Mouse (Mus musculus) left cerebral cortex, postnatal 10 days (tissue): ENCODE measurements around the gene Prkag1. TPM values are rescaled to one million over a fixed set of nuclear protein-coding genes. Genes with fewer than 3 reads are reported as not detected.

ENCODE experiments used
- DNase-seq, 2 experiments: peaks; one replicate each; pipeline ENCODE4 v3.0.0; 2021 to 2022; ENCODE audit warnings: low spot score in 2 of 2, mixed read lengths in 1 of 2; ENCODE audit errors: extremely low spot score in 1 of 2
- intact Hi-C: fragments of 180-260 bp; cut with DNase I; formaldehyde crosslinking; loops from one replicate; pipeline ENCODE4 v1.15.1; 2025
- total RNA-seq, 2 experiments: library from RNA; stranded (reverse); gene quantifications; 2 replicates each; pipeline ENCODE4 v1.2.3; 2021

Prkag1 gene
- total RNA-seq, 2 experiments from 2014 or later: 41.7 to 44.6 TPM

DNA sequence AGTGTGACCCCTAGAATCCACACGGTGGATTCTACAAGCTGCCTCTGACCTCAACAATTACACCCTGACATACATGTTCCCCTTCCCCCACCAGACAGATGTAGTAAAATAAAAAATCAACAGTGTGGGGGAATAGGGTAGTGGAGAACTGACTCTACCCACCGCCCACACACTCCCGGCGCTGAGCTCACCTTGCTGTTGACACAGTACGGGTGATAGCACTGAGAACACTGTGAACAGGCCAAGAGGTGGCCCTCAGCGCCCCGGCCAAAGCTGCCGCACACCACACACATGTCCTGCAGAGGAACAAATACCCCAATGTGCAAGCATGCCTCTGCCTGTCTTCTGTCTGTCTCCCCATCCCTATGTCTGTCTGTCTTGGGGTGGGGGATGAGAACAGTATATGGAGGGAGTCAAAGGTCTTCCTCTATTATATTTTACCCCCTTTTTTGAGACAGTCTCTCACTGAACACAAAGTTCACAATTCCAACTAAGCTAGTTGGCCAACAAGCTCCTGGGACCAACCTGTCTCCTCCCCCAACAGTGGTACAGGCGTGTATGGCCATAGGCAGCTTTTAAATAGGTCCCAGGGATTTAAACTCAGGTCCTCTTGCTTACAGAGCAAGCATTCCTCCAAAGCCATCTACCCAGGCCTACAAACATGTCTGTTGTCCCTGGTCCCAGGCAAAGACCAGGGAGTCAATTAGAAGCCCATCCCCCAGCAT, 28.2 kb upstream of the Prkag1 start:
- intact Hi-C loops: no loop called here
- DNase-seq: peak in 1 of 2 experiments; percentile 32

DNA sequence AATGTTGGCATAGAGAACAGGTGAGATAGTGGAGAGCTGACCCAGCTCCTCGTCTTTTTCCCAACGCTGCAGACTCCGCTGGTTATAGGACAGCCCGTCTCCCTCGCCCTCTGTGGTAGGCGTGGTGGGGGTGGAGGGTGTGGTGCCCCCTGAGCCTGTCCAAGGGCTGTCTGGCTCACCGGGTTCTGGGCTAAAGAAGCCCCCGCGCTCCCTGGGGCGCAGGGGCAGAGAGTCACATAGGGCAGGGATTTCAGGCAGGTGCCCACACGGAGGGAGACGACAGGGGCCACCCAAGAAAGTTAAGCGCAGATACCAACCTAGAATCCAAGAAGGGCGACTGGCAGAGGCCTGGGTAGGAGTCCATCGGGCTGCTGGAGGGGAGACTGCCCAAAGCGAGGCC, 22.9 kb upstream of the Prkag1 start:
- intact Hi-C loops: no loop called here

GRCm38 (mm10) chr15:98853161-98853937, 22.0 kb upstream of the Prkag1 start:
- peak in 1 of 2 experiments; percentile 37 for DNase-seq
- intact Hi-C loops: no loop called here

More for the DNA sequence above, 22.9 kb upstream of the Prkag1 start:
- no peak for DNase-seq

- intact Hi-C loops: no loop called here
- DNase-seq: peak in 1 of 2 experiments; percentile 28
Measured at GRCm38 (mm10) chr15:98852733-98853132, 21.4 kb upstream of the Prkag1 start.

- peak in 1 of 2 experiments; percentile 22 for DNase-seq
- intact Hi-C loops: no loop called here
Measured at GRCm38 (mm10) chr15:98852071-98852470, 20.8 kb upstream of the Prkag1 start.

GRCm38 (mm10) chr15:98851229-98851818, 20.0 kb upstream of the Prkag1 start:
- intact Hi-C loops: no loop called here
- DNase-seq: peak in 1 of 2 experiments; percentile 24

DNA sequence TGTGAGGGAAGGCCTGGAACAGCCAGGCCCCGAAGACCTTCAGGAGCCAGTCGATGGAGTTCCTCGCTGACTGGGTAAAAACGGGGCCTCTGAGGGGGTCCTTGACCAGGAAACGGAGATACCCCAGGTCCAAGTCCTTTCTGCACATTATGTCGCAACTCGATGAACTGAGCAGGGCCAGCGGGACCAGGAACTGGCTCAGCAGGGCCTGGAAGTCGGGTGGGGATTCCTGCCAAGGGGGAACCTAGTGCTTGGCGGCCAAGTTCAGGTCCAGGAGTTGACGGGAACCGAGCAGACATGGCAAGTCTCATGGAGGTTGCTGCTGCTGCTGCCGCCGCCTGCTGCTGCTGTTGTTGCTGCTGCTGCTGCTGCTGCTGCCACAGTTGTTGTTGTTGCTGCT, 19.3 kb upstream of the Prkag1 start:
- intact Hi-C loops: no loop called here
- no peak for DNase-seq

- DNase-seq: peak in 1 of 2 experiments; percentile 31
- intact Hi-C loops: no loop called here
Measured at GRCm38 (mm10) chr15:98849956-98850600, 18.8 kb upstream of the Prkag1 start.

- DNase-seq: peak in 1 of 2 experiments; percentile 25
- intact Hi-C loops: no loop called here
Measured at GRCm38 (mm10) chr15:98849165-98849564, 17.8 kb upstream of the Prkag1 start.

DNA sequence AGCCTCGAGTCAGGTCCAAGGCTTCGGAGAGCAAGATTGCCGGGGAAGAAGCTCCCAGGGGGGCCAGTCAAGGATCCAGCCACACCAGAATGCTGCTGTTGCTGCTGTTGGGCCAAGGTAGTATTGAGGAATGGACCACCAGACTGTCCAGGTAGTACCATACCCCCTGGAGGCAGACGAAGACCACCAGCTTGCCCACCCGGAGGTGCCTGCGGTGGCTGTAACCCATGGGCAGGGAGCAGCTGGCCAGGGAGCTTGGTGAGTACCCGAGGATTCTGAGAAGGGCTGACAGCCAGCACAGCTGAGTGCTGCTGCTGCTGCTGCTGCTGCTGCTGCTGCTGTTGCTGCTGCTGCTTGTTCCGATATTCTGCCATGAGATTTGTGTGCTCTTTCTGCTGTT, 14.8 kb upstream of the Prkag1 start:
- intact Hi-C loops: no loop called here
- no peak for DNase-seq

- intact Hi-C loops: no loop called here
- DNase-seq: no peak
Measured at GRCm38 (mm10) chr15:98845149-98845548, 13.8 kb upstream of the Prkag1 start.

DNA sequence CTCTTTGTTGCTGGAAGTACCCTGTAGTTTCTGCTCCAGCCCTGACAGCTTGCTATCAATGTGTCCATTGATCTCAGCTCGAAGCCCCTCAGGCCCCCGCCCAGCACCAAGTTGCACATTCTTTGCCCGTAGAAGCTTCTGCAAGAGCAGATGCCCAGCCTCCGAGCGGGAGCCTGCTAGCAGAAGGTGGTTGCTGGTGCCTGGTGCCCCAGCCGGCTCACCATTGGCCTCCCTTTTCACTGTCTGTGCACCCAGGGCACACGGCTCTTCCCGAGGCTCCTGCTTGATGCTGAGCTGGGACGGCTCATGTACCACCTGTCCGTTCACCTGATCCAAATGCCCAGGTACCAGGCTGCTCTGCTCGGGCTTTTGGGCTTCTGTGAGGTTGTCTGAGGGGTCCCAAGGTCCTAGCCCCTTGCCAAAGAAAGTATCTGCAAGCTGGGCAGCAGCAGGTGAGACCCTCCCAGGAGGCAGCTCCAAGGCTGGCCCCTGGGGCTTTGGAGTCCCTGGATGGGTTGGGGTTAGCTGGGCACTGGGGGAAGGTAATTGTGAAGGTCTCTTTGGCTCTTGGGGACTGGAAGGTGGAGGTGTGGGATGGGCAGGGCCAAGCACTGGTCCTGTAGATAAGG, 12.4 kb upstream of the Prkag1 start:
- no peak for DNase-seq
- intact Hi-C loops: no loop called here

DNA sequence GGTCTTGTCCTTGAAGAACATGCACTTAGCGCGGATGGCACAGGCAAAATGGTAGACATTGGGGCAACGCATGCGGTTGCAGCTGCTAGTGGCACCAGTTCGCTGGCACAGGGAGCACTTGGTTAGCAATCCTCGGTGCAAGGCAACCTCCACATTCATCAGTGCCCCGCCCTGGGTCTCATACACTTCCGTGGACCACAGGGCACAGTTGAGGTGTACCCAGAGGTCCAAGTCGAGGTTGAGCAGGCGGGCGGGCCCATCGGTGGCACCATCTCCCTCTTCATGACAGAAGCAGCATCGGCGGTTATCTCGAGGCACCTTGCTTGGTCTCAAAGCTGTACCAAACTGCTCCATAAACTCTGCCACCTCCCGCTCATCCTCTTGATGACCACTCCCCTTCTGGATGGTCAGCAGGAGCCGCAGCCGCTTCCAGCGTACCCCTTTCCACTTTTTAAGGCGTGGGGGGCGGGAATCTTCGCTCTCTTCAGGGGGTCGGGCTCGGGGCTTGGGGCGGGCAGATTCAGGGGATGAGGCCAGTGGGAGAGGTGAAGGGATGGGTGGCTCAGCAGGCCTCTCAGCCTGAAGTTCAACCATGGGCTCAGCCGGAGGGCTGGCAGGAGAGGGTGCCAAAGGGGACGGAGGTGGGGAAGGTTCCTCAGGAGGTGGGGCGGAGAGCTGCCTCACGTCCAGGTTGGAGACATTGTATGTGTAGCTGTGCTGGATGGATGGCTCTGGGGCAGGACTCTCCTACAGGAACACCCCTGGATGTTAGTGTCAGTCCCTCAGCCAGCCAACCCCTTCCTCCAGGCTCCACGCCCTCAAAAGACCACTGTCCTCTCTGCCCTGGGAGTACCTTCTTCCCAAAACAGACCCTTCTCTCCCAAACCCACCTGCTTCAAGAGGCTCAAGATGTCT, 8.6 kb upstream of the Prkag1 start:
- intact Hi-C loops: loop anchor here (2.0 kb wide), 1 partner anchor 25 kb away; no protein-coding TSS in a partner anchor
- DNase-seq: no peak

- intact Hi-C loops: no loop called here
- DNase-seq: no peak
Measured at GRCm38 (mm10) chr15:98839161-98839560, 7.8 kb upstream of the Prkag1 start.

- no peak for DNase-seq
- intact Hi-C loops: no loop called here
Measured at GRCm38 (mm10) chr15:98837743-98838103, 6.4 kb upstream of the Prkag1 start.

GRCm38 (mm10) chr15:98837006-98837742, 5.9 kb upstream of the Prkag1 start:
- intact Hi-C loops: no loop called here
- no peak for DNase-seq

- no peak for DNase-seq
- intact Hi-C loops: no loop called here
Measured at GRCm38 (mm10) chr15:98835291-98835690, 4.0 kb upstream of the Prkag1 start.
